Mouse (Mus musculus): ENCODE results near the gene Pramel1. TPM values are rescaled to one million over a fixed set of nuclear protein-coding genes. Genes with fewer than 3 reads are reported as not detected.
"Not testable (repeated sequence)": the region's sequence is repeated elsewhere in the genome, so short reads cannot be mapped to it uniquely, and the experiment has no call there.

The Pramel1 gene
- polyA plus RNA-seq (2015; fragmentation: Nextera tagmentation; extraction: Ambion mirVana), result not detected in 2 replicates

DNA sequence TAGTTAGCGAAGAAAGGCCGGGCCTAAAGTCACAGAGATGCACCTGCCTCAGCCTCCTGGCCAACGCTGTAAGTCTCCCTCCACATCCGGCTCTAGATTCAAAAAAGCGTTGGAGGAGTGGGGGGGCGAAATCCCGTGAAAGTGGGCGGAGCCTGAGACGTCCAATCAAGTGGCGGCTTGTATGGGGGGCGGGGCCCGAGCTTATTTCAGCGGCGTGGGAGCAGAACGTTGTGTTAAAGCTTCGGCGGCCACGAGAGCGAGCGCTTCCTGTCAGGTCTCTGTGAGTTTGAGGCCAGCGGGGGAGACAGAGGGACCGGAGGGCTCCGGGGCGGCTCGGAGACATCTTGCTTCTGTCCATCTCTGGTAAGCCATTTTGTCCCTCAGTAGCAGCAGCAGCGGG, at the start of gene Pramel1:
TSS of gene Pramel1 (plus strand) at position 248 of the 400 bp plus-strand sequence.
- H3K27ac ChIP-seq (replicated peaks), result no peak within 1 kb of the TSS
- no peak for ATAC-seq (ENCODE audit: low FRiP score, low read depth)
- no peaks in the 10 kb centered on the region for H3K36me3 ChIP-seq
- H3K9me3 ChIP-seq, result no peaks in the 10 kb centered on the region
- no peak within 1 kb of the TSS for H3K4me3 ChIP-seq
- H3K27me3 ChIP-seq, result peaks cover 2% of the 10 kb centered on the region; the same call in 1 of the 2 replicates
- 79% methylated on average over 26 of the region's 26 CpGs for WGBS
- no peak within 1 kb of the TSS for H3K4me2 ChIP-seq
- H3K4me1 ChIP-seq (replicated peaks), result 0 out of 2 replicates have a peak, but pooled peaks cover under 1% of the 10 kb centered on the region
- H3K9ac ChIP-seq, result no peak within 1 kb of the TSS

DNA sequence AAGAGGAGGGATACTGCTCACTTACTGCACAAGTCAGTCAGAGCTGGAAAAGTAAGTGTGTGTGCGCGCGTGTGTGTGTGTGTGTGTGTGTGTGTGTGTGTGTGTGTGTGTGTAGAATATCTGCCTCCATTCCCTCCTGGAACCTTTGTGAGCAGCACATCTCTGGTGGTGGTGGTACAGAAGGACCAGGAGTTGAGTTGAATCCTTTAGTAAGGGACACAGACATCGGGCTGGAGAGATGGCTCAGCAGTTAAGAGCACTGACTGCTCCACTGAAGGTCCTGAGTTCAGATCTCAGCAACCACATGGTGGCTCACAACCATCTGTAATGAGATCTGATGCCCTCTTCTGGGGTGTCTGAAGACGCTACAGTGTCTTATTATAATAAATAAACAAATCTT, 48.7 kb upstream of the Pramel1 start:
- H3K9me3 ChIP-seq; H3K36me3 ChIP-seq; H3K9ac ChIP-seq; H3K4me2 ChIP-seq; H3K27ac ChIP-seq (replicated peaks); ATAC-seq (ENCODE audit: low FRiP score, low read depth); H3K4me3 ChIP-seq: not testable (repeated sequence)
- peaks cover 25% of the 10 kb centered on the region for H3K27me3 ChIP-seq
- peaks cover 16% of the 10 kb centered on the region for H3K4me1 ChIP-seq (replicated peaks)
- WGBS, result 93% methylated on average over 5 of the region's 5 CpGs

DNA sequence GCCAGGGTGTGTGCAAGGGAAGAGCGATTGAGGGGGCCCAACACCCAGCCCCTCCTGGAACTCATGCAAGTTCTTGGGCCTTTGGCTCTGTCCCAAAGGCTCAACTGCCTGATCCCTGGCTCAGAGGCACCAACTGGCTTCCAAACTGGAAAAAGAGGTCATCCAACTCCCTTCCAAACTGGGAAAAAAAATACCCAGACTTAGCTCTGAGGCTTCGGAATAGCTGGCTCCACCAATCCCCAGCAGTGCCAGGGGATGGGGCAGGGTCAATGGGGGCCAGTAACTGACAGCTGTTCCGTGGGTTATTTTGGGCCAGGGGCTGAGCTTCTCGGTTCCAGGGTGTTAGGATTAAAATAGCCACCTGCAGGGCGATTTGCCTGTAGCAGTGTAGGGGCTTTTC, 45.5 kb upstream of the Pramel1 start:
- H3K4me2 ChIP-seq, result peak overlapping the region; percentile 99; the same call in 1 of the 2 replicates
- WGBS, result 25% methylated on average over 5 of the region's 5 CpGs

DNA sequence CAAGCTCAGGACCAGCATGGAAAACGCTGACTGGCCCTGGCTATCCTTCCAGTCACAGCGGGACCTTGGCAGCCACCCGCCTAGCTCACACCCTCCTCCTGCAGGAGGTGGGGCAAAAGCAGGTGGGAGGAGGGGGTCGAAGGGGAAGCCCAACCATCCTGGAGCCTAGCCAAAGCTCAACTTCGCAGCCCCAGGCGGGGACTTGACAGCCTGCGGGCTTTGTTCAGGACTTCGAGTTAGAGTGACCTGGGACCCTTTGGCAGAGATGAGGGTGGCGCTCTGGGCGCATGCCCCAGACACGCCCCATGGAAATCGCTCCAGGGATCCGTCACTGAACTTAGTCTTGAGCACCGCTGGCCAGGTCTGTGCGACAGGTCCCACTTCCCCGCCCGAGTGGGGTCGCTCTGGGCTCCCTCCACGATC, 44.7 kb upstream of the Pramel1 start, which contains the start of gene Lrrc38:
TSS of gene Lrrc38 (plus strand) at position 274 of the 423 bp plus-strand sequence.
- peak; percentile 17; the same call in 1 of the 2 replicates for ATAC-seq (ENCODE audit: low FRiP score, low read depth)
- WGBS, result 1% methylated on average over 19 of the region's 19 CpGs
- H3K27ac ChIP-seq (replicated peaks), result no peak within 1 kb of the TSS
- H3K4me2 ChIP-seq, result peak within 1 kb of the TSS; percentile 99
- peak within 1 kb of the TSS; percentile 48 for H3K9ac ChIP-seq
- H3K4me3 ChIP-seq, result peak within 1 kb of the TSS; percentile 52
- H3K36me3 ChIP-seq, result no peaks in the 10 kb centered on the region
- peaks cover 40% of the 10 kb centered on the region for H3K27me3 ChIP-seq
- H3K9me3 ChIP-seq, result no peaks in the 10 kb centered on the region
- peaks cover 18% of the 10 kb centered on the region for H3K4me1 ChIP-seq (replicated peaks)

More for the DNA sequence above, 45.5 kb upstream of the Pramel1 start:
- H3K36me3 ChIP-seq, result no peaks in the 10 kb centered on the region
- no peaks in the 10 kb centered on the region for H3K9me3 ChIP-seq
- H3K27ac ChIP-seq (replicated peaks), result no peak overlapping the region
- ATAC-seq (ENCODE audit: low FRiP score, low read depth), result no peak
- H3K4me1 ChIP-seq (replicated peaks), result peaks cover 18% of the 10 kb centered on the region
- no peak overlapping the region for H3K9ac ChIP-seq
- no peak overlapping the region for H3K4me3 ChIP-seq
- peaks cover 40% of the 10 kb centered on the region for H3K27me3 ChIP-seq

DNA sequence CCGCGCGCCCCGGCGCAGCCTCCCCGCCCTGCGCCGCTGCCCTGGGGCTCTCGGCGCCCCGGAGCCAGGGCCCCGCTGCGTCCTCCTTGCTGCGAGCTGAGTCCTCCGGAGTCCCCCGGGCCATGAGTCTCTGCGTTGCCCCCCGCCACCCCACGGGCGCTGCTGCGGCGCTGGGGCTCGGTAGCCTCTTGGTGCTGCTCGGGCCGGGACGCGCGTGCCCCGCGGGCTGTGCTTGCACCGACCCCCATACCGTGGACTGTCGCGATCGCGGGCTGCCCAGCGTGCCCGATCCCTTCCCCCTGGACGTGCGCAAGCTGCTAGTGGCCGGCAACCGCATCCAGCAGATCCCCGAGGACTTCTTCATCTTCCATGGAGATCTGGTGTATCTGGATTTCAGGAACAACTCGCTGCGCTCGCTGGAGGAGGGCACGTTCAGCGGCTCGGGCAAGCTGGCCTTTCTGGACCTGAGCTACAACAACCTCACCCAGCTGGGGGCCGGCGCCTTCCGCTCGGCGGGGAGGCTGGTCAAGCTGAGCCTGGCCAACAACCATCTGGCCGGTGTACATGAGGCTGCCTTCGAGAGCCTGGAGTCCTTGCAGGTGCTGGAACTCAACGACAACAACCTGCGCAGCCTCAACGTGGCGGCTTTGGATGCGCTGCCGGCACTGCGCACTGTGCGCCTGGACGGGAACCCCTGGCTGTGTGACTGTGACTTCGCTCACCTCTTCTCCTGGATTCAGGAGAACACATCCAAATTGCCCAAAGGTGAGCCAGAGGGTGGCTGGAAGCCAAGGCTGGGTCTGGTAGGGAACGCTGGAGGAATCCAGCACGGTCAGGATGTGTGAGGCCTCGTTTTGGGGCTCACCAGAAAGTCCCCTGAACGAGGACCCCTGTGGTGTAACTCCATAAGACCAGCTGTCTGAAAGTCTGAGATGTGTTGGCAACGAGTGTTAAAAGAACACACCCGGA, 43.9 kb upstream of the Pramel1 start:
- peaks cover 18% of the 10 kb centered on the region for H3K4me1 ChIP-seq (replicated peaks)
- H3K9me3 ChIP-seq, result no peaks in the 10 kb centered on the region
- H3K4me2 ChIP-seq, result peak overlapping the region; percentile 99
- peaks cover 40% of the 10 kb centered on the region for H3K27me3 ChIP-seq
- H3K4me3 ChIP-seq, result peak overlapping the region; percentile 52
- ATAC-seq (ENCODE audit: low FRiP score, low read depth), result peak; percentile 50; the same call in 1 of the 2 replicates
- H3K27ac ChIP-seq (replicated peaks), result no peak overlapping the region
- H3K36me3 ChIP-seq, result no peaks in the 10 kb centered on the region
- H3K9ac ChIP-seq, result peak overlapping the region; percentile 48
- WGBS, result 3% methylated on average over 71 of the region's 72 CpGs

DNA sequence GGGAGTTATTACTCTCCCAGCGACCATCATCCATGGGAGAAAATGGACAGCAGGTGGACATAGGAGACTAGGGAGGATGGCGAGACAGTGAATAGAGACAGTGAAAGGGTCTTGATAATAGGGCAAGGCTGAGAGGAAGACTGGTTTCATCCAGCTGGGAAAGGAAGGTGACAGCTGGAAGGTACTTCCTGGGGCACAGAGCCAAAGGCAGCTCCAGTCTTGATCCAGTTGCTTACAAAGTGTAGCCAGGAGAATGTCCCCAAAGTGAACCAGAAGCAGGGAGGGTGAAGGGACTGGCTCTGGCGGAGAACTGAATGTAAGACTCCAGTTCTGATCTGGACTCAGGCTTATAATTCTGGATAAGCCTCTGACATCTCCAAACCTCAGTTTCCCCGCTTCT, 41.9 kb upstream of the Pramel1 start:
- Histone ChIP-seq H3K9me3 (no peaks in the 10 kb centered on the region), H3K4me2 (no peak overlapping the region), H3K27ac (replicated peaks) (no peak overlapping the region), H3K36me3 (no peaks in the 10 kb centered on the region), H3K27me3 (peaks cover 40% of the 10 kb centered on the region), H3K4me1 (replicated peaks) (peaks cover 18% of the 10 kb centered on the region), H3K9ac (no peak overlapping the region), H3K4me3 (no peak overlapping the region)
- ATAC-seq (ENCODE audit: low FRiP score, low read depth), result no peak
- WGBS, result 86% methylated on average over 4 of the region's 4 CpGs

DNA sequence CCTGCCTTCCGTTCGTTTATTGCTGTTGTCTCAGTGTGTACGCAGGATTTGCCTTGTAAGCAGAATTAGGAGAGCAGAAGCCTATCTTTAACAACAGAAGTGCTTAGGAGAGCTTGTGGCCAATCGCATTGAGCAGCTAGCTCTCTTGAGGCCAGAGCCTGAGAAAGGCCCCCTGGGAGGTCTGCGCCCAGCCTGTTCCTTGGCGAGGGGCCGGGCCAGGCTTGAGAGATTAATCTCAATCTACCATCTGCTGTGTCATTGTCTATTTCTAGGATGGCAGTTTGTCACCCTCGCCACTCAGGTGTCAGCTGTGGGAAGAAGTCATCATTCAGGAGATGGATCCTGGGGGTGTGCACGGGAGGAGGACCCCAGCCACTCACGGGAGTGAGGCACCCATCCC, 32.7 kb upstream of the Pramel1 start:
- Histone ChIP-seq H3K4me1 (replicated peaks) (no peaks in the 10 kb centered on the region), H3K27ac (replicated peaks) (no peak overlapping the region), H3K9me3 (no peaks in the 10 kb centered on the region), H3K27me3 (no peaks in the 10 kb centered on the region), H3K4me3 (no peak overlapping the region), H3K4me2 (no peak overlapping the region), H3K9ac (no peak overlapping the region), H3K36me3 (no peaks in the 10 kb centered on the region)
- 44% methylated on average over 10 of the region's 10 CpGs for WGBS
- ATAC-seq (ENCODE audit: low FRiP score, low read depth), result no peak

DNA sequence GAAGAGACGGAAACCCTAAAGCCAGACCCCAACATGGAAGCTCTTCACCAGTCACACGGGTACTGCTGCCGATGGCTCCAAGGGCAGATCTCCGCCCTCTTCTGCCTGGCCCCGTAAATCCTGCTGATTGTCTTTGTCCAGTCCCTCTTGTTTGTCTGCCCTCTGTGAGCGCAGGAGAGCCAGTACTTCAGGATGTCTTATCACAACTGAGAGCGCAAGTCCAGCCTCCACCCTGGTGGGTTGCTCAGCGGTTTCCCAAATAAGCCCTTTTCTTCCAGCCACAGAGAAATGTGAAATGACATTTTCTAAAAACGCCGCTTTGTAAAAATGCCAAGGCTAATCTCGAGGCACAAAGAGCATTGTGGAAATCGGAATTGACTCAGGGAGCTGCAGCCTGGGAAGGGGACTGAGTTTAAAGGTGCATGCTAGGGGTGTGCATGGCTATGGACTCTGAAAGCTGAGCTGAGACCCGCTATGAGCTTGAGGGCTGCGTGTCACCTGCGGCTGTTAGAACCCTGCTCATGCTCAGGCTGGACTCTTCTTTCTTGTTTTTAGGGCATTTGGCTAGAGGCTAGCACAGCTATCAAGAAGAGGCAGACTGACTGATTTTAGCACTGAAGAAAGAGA, 27.7 kb upstream of the Pramel1 start:
- 41% methylated on average over 15 of the region's 15 CpGs for WGBS
- Histone ChIP-seq H3K9me3 (no peaks in the 10 kb centered on the region), H3K4me3 (no peak overlapping the region), H3K4me1 (replicated peaks) (no peaks in the 10 kb centered on the region), H3K27me3 (no peaks in the 10 kb centered on the region), H3K4me2 (no peak overlapping the region; the same call in 1 of the 2 replicates), H3K9ac (no peak overlapping the region), H3K27ac (replicated peaks) (no peak overlapping the region), H3K36me3 (no peaks in the 10 kb centered on the region)
- ATAC-seq (ENCODE audit: low FRiP score, low read depth), result no peak

DNA sequence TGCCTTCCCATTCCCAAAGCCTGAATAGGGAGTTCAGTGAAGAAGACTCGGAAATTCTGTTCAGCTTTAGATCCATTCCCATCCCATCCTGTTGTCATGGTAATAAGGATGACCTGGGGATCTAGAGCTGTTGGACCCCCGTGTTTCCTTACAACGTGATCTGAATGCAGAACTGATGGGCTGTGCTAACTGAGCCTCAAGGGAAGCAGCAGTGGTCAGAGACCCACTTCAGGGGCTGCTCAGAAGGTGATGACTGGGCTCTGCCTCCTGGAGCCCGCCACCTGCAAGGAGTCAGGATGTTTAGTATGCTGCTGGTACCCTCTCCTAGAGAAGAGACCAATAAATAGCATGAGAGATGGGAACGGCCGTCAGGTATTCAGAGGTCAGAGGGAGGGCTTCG, 14.7 kb upstream of the Pramel1 start:
- H3K27ac ChIP-seq (replicated peaks), result peak overlapping the region; percentile 10; the same call in 1 of the 2 replicates
- H3K4me3 ChIP-seq, result no peak overlapping the region
- no peaks in the 10 kb centered on the region for H3K36me3 ChIP-seq
- H3K27me3 ChIP-seq, result no peaks in the 10 kb centered on the region
- ATAC-seq (ENCODE audit: low FRiP score, low read depth), result peak; percentile 52; the same call in 1 of the 2 replicates
- H3K4me2 ChIP-seq, result peak overlapping the region; percentile 31
- H3K9me3 ChIP-seq, result no peaks in the 10 kb centered on the region
- WGBS, result 18% methylated on average over 7 of the region's 7 CpGs
- H3K9ac ChIP-seq, result no peak overlapping the region
- peaks cover 14% of the 10 kb centered on the region for H3K4me1 ChIP-seq (replicated peaks)

DNA sequence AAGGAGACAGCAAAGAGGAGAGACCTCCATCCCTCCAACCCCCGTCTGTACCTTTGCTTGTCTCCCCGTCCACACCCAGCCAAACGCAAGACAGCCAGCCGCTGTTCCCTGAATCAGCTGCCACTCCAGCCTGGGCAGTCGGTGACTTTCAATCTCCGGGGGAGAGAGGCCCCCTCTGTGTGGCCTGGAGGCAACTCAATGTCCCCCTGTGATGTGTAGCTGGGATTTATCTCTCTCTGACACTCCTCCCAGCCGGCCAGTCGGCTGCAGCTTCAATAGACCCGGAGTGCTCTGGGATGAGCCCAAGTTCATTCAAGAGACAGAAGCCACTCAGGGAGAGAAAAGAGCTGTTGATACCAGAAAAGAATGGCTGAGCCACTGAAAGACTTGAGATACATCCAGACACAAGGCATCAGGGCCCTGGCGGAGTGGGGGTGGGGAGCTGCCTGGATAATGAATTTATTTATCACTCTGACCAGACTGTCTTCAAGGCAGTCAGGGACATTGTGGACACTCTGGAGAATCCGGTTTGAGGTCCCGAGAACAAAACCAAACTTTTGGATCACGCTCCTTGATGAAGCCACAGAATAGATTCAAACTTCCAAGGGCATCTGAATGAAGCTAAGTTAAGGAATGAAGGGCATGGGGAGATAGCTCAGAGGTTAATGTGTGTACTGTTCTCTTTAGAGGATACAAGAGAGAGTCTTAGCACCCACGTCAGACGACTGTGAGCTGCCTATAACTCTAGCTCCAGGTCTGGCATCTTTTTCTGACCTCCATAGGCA, 14.1 kb upstream of the Pramel1 start:
- Histone ChIP-seq H3K36me3 (no peaks in the 10 kb centered on the region), H3K9me3 (no peaks in the 10 kb centered on the region), H3K9ac (no peak overlapping the region), H3K4me1 (replicated peaks) (peaks cover 14% of the 10 kb centered on the region), H3K27ac (replicated peaks) (peak overlapping the region; percentile 10; the same call in 1 of the 2 replicates), H3K4me3 (no peak overlapping the region), H3K4me2 (peak overlapping the region; percentile 31), H3K27me3 (no peaks in the 10 kb centered on the region)
- WGBS, result 13% methylated on average over 15 of the region's 15 CpGs
- peak; percentile 63 for ATAC-seq (ENCODE audit: low FRiP score, low read depth)

DNA sequence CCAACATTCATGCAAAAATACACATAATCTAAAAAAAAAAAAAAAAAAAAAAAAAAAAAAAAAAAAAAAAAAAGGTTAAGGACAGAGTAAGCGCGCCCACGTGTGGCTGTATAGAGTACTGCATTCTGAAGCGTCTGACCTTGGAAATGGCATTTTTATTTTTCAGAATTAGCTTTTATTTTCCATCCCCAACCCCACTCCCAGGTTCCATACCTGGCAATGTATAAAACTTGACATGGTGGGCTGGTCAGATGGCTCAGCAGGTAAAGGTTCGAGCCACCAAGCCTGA, 13.6 kb upstream of the Pramel1 start:
- under 1% methylated on average over 5 of the region's 5 CpGs for WGBS
- no peak overlapping the region for H3K4me2 ChIP-seq
- no peak overlapping the region for H3K27ac ChIP-seq (replicated peaks)
- ATAC-seq (ENCODE audit: low FRiP score, low read depth), result no peak
- peaks cover 14% of the 10 kb centered on the region for H3K4me1 ChIP-seq (replicated peaks)
- H3K9me3 ChIP-seq, result no peaks in the 10 kb centered on the region
- no peaks in the 10 kb centered on the region for H3K36me3 ChIP-seq
- no peak overlapping the region for H3K9ac ChIP-seq
- H3K4me3 ChIP-seq, result no peak overlapping the region
- H3K27me3 ChIP-seq, result no peaks in the 10 kb centered on the region
